Mouse (Mus musculus) forebrain, embryonic 11.5 days (tissue): ENCODE measurements around the gene Ret. TPM values are rescaled to one million over a fixed set of nuclear protein-coding genes. Genes with fewer than 3 reads are reported as not detected.

Experiments used
- ATAC-seq: fragments of 200-750 bp; cut with Nextera tagmentation; replicated peaks from 2 replicates; pipeline ENCODE4 v1.8.0; 2017; ENCODE audit warnings: moderate TSS enrichment; ENCODE audit not compliant: low FRiP score
- DNase-seq: peaks from one replicate; pipeline ENCODE4 v3.0.0-alpha.2; 2017; ENCODE audit warnings: low spot score
- H3K27ac ChIP-seq: fragments of 300-500 bp; sonication (generic); 2 replicates; pipeline ENCODE4 v1.5.1; 2014; ENCODE audit warnings: low read depth, low read length
- H3K27me3 ChIP-seq: fragments of 300-500 bp; sonication (generic); 2 replicates; pipeline ENCODE4 v1.6.1; 2014; ENCODE audit warnings: mild to moderate bottlenecking, low read length, mixed read lengths; ENCODE audit not compliant: control insufficient read depth, insufficient read depth
- H3K36me3 ChIP-seq: fragments of 300-500 bp; sonication (generic); 2 replicates; pipeline ENCODE4 v1.6.1; 2014; ENCODE audit warnings: mild to moderate bottlenecking, low read length, moderate library complexity, mixed read lengths; ENCODE audit not compliant: control insufficient read depth, insufficient read depth
- H3K4me1 ChIP-seq: fragments of 300-500 bp; sonication (generic); replicated peaks from 2 replicates; pipeline ENCODE4 v1.6.1; 2014; ENCODE audit warnings: low read length, mixed read lengths; ENCODE audit not compliant: control insufficient read depth, insufficient read depth
- H3K4me2 ChIP-seq: fragments of 300-500 bp; sonication (generic); 2 replicates; pipeline ENCODE4 v1.6.1; 2014; ENCODE audit warnings: low read depth, mild to moderate bottlenecking, low read length, moderate library complexity, mixed read lengths; ENCODE audit not compliant: severe bottlenecking
- H3K4me3 ChIP-seq: fragments of 300-500 bp; sonication (generic); 2 replicates; pipeline ENCODE4 v1.5.1; 2014; ENCODE audit warnings: low read depth, low read length
- H3K9ac ChIP-seq: fragments of 300-500 bp; sonication (generic); 2 replicates; pipeline ENCODE4 v1.6.1; 2014; ENCODE audit warnings: low read length
- H3K9me3 ChIP-seq: fragments of 300-500 bp; sonication (generic); 2 replicates; pipeline ENCODE4 v1.6.1; 2016; ENCODE audit warnings: low read length, mixed read lengths; ENCODE audit not compliant: control insufficient read depth
- WGBS: fragments of 180-500 bp; shearing (Covaris S2); extraction: QIAGEN DNeasy Blood & Tissue Kit; methylation state at CpG from one replicate; pipeline ENCODE4 v1.1.7; 2014; 5-methylcytosine and 5-hydroxymethylcytosine counted together
- polyA plus RNA-seq: library from polyadenylated mRNA; unstranded; fragments of >200 nt; fragmentation: Nextera tagmentation; extraction: Ambion mirVana; gene quantifications from 2 replicates; pipeline ENCODE4 v1.2.1, GENCODE M21; 2014

Gene Ret
- 0.39 and 0.43 TPM in 2 replicates for polyA plus RNA-seq

GRCm38 (mm10) chr6:118197440-118197975, at the start of gene Ret:
Ret (minus strand) TSS chr6:118197718.
- ATAC-seq (peak; percentile 62; the same call in 1 of the 2 replicates), DNase-seq (no peak)
- peak within 1 kb of the TSS; percentile 27; the same call in 1 of the 2 replicates for H3K9ac ChIP-seq
- H3K9me3 ChIP-seq, result no peaks in the 10 kb centered on the region
- 0% methylated on average over 22 of the region's 26 CpGs for WGBS
- H3K4me1 ChIP-seq, result peaks cover 7% of the 10 kb centered on the region; the same call in 1 of the 2 replicates
- no peak within 1 kb of the TSS for H3K27ac ChIP-seq
- peak within 1 kb of the TSS; percentile 99 for H3K4me2 ChIP-seq
- H3K4me3 ChIP-seq, result peak within 1 kb of the TSS; percentile 56
- H3K36me3 ChIP-seq, result no peaks in the 10 kb centered on the region
- peaks cover 44% of the 10 kb centered on the region for H3K27me3 ChIP-seq

GRCm38 (mm10) chr6:118247161-118247560, 49.6 kb upstream of the Ret start:
- Histone ChIP-seq H3K9me3 (no peaks in the 10 kb centered on the region), H3K4me2 (no peak overlapping the region), H3K36me3 (no peaks in the 10 kb centered on the region), H3K4me1 (no peaks in the 10 kb centered on the region), H3K27ac (no peak overlapping the region), H3K4me3 (no peak overlapping the region), H3K9ac (no peak overlapping the region), H3K27me3 (no peaks in the 10 kb centered on the region)
- 83% methylated on average over 6 of the region's 6 CpGs for WGBS
- ATAC-seq (no peak), DNase-seq (no peak)

GRCm38 (mm10) chr6:118244106-118244505, 46.6 kb upstream of the Ret start:
- 85% methylated on average over 7 of the region's 7 CpGs for WGBS
- Histone ChIP-seq H3K9ac (no peak overlapping the region), H3K36me3 (no peaks in the 10 kb centered on the region), H3K9me3 (no peaks in the 10 kb centered on the region), H3K27ac (no peak overlapping the region), H3K4me3 (no peak overlapping the region), H3K27me3 (no peaks in the 10 kb centered on the region), H3K4me2 (no peak overlapping the region), H3K4me1 (no peaks in the 10 kb centered on the region)
- no peak for DNase-seq
- no peak for ATAC-seq

- 91% methylated on average over 5 of the region's 5 CpGs for WGBS
Measured at GRCm38 (mm10) chr6:118242941-118243340, 45.4 kb upstream of the Ret start.

GRCm38 (mm10) chr6:118226072-118226471, 28.6 kb upstream of the Ret start:
- no peaks in the 10 kb centered on the region for H3K36me3 ChIP-seq
- no peak overlapping the region for H3K4me3 ChIP-seq
- WGBS, result 19% methylated on average over 3 of the region's 3 CpGs
- H3K27ac ChIP-seq, result no peak overlapping the region
- H3K4me2 ChIP-seq, result no peak overlapping the region
- H3K27me3 ChIP-seq, result no peaks in the 10 kb centered on the region
- no peaks in the 10 kb centered on the region for H3K9me3 ChIP-seq
- no peak for ATAC-seq
- no peak overlapping the region for H3K9ac ChIP-seq
- DNase-seq, result no peak
- H3K4me1 ChIP-seq, result no peaks in the 10 kb centered on the region

More at GRCm38 (mm10) chr6:118242941-118243340, 45.4 kb upstream of the Ret start:
- Histone ChIP-seq H3K9ac (no peak overlapping the region), H3K4me2 (no peak overlapping the region), H3K27ac (no peak overlapping the region), H3K27me3 (no peaks in the 10 kb centered on the region), H3K4me3 (no peak overlapping the region), H3K36me3 (no peaks in the 10 kb centered on the region), H3K9me3 (no peaks in the 10 kb centered on the region), H3K4me1 (no peaks in the 10 kb centered on the region)
- DNase-seq, result no peak
- no peak for ATAC-seq

- Histone ChIP-seq H3K4me1 (no peaks in the 10 kb centered on the region), H3K36me3 (no peaks in the 10 kb centered on the region), H3K9ac (no peak overlapping the region), H3K27ac (no peak overlapping the region), H3K27me3 (no peaks in the 10 kb centered on the region), H3K9me3 (no peaks in the 10 kb centered on the region), H3K4me3 (no peak overlapping the region), H3K4me2 (no peak overlapping the region)
- ATAC-seq, result no peak
- DNase-seq, result no peak
- WGBS, result 90% methylated on average over 2 of the region's 2 CpGs
Measured at GRCm38 (mm10) chr6:118222471-118222870, 25.0 kb upstream of the Ret start.

GRCm38 (mm10) chr6:118215676-118216075, 18.2 kb upstream of the Ret start:
- DNase-seq, result no peak

GRCm38 (mm10) chr6:118208326-118208725, 10.8 kb upstream of the Ret start:
- H3K36me3 ChIP-seq, result no peaks in the 10 kb centered on the region
- no peak overlapping the region for H3K9ac ChIP-seq
- H3K4me3 ChIP-seq, result no peak overlapping the region
- no peak overlapping the region for H3K4me2 ChIP-seq
- DNase-seq (no peak), ATAC-seq (no peak)
- 87% methylated on average over 8 of the region's 8 CpGs for WGBS
- H3K27me3 ChIP-seq, result no peaks in the 10 kb centered on the region
- no peaks in the 10 kb centered on the region for H3K9me3 ChIP-seq
- no peaks in the 10 kb centered on the region for H3K4me1 ChIP-seq
- H3K27ac ChIP-seq, result no peak overlapping the region

More at GRCm38 (mm10) chr6:118215676-118216075, 18.2 kb upstream of the Ret start:
- Histone ChIP-seq H3K4me3 (no peak overlapping the region), H3K27ac (no peak overlapping the region), H3K4me2 (no peak overlapping the region), H3K9ac (no peak overlapping the region), H3K27me3 (no peaks in the 10 kb centered on the region), H3K9me3 (no peaks in the 10 kb centered on the region), H3K36me3 (no peaks in the 10 kb centered on the region), H3K4me1 (no peaks in the 10 kb centered on the region)
- no peak for ATAC-seq
- WGBS, result 92% methylated on average over 9 of the region's 9 CpGs

- no peaks in the 10 kb centered on the region for H3K4me1 ChIP-seq
- no peaks in the 10 kb centered on the region for H3K27me3 ChIP-seq
- no peak overlapping the region for H3K9ac ChIP-seq
- no peak overlapping the region for H3K4me3 ChIP-seq
- DNase-seq, result no peak
- no peaks in the 10 kb centered on the region for H3K9me3 ChIP-seq
- H3K4me2 ChIP-seq, result no peak overlapping the region
- H3K27ac ChIP-seq, result no peak overlapping the region
- 86% methylated on average over 6 of the region's 6 CpGs for WGBS
- no peak for ATAC-seq
- H3K36me3 ChIP-seq, result no peaks in the 10 kb centered on the region
Measured at GRCm38 (mm10) chr6:118206386-118206785, 8.9 kb upstream of the Ret start.
